Mouse (Mus musculus) cerebellum, adult 9-11 months (tissue): ENCODE results near the gene Pold2.

ENCODE experiments used
- DNase-seq: peaks from one replicate; pipeline ENCODE4 v3.0.0; 2022

Pold2 gene

GRCm38 (mm10) chr11:5856479-5857130 is 21.5 kb downstream of the Pold2 start:
- DNase-seq = no peak

GRCm38 (mm10) chr11:5855902-5856301 is 22.2 kb downstream of the Pold2 start:
- no peak for DNase-seq

- DNase-seq = no peak
Observed at GRCm38 (mm10) chr11:5855481-5855880, 22.6 kb downstream of the Pold2 start.

GRCm38 (mm10) chr11:5852314-5852713 is 25.8 kb downstream of the Pold2 start:
- no peak for DNase-seq

- DNase-seq = no peak
Observed at GRCm38 (mm10) chr11:5851021-5851736, 26.9 kb downstream of the Pold2 start.

GRCm38 (mm10) chr11:5850452-5850851 is 27.6 kb downstream of the Pold2 start:
- no peak for DNase-seq

GRCm38 (mm10) chr11:5849316-5849715 is 28.8 kb downstream of the Pold2 start:
- DNase-seq = no peak

- DNase-seq = no peak
Observed at GRCm38 (mm10) chr11:5848741-5849140, 29.4 kb downstream of the Pold2 start.

GRCm38 (mm10) chr11:5846639-5847345 is 31.3 kb downstream of the Pold2 start:
- DNase-seq = no peak

- no peak for DNase-seq
Observed at GRCm38 (mm10) chr11:5843131-5843530, 35.0 kb downstream of the Pold2 start.

- no peak for DNase-seq
Observed at GRCm38 (mm10) chr11:5841751-5842150, 36.3 kb downstream of the Pold2 start.

GRCm38 (mm10) chr11:5840346-5840745 is 37.7 kb downstream of the Pold2 start:
- DNase-seq = no peak

GRCm38 (mm10) chr11:5837251-5838246 is 40.5 kb downstream of the Pold2 start, which contains the start of gene Polm:
Gene Polm, minus strand, starts transcription at chr11:5838016.
- DNase-seq = peak; percentile 95

GRCm38 (mm10) chr11:5836126-5836525 is 42.0 kb downstream of the Pold2 start:
- peak; percentile 54 for DNase-seq

- DNase-seq = no peak
Observed at GRCm38 (mm10) chr11:5835057-5835456, 43.0 kb downstream of the Pold2 start.

- no peak for DNase-seq
Observed at GRCm38 (mm10) chr11:5834506-5834905, 43.6 kb downstream of the Pold2 start.

GRCm38 (mm10) chr11:5829327-5829726 is 48.8 kb downstream of the Pold2 start:
- no peak for DNase-seq

GRCm38 (mm10) chr11:5828509-5829191 is 49.4 kb downstream of the Pold2 start:
- DNase-seq = no peak

- DNase-seq = no peak
Observed at GRCm38 (mm10) chr11:5827931-5828330, 50.2 kb downstream of the Pold2 start.

- no peak for DNase-seq
Observed at GRCm38 (mm10) chr11:5825432-5825831, 52.7 kb downstream of the Pold2 start.
